Mouse (Mus musculus): ENCODE results near the gene Pglyrp4.

GRCm38 (mm10) chr3:90749658-90750057, 23.0 kb downstream of the Pglyrp4 start:
- TF ChIP-seq CTCF (IDR thresholded peaks at IDR 0.05; ENCODE audit: insufficient read depth, low read depth, low read length) (no peak), POLR2A (IDR thresholded peaks at IDR 0.05; ENCODE audit: insufficient read depth, low read depth, low read length) (no peak)
